Mouse (Mus musculus) erythroblast, adult 5-6 weeks (primary cell): Measurements from ENCODE around the gene 0610010F05Rik. TPM values are rescaled to one million over a fixed set of nuclear protein-coding genes. Genes with fewer than 3 reads are reported as not detected.

Experiments
- ATAC-seq: replicated peaks from 2 replicates; pipeline ENCODE4 v1.8.0; 2016; ENCODE audit warnings: moderate number of reproducible peaks, mild to moderate bottlenecking, moderate TSS enrichment, inconsistent platforms; ENCODE audit not compliant: poor library complexity, low FRiP score, severe bottlenecking
- total RNA-seq, 2 experiments: library from RNA; stranded (forward) in 1 of 2; stranded (reverse) in 1 of 2; fragments of 150-400 nt in 1 of 2; fragments of 200-764, 138-1000 nt in 1 of 2; gene quantifications; 2 replicates each; pipeline versions ENCODE4 v1.2.3 to v1.2.4; 2015 to 2017; ENCODE audit warnings: low replicate concordance in 2 of 2

0610010F05Rik gene
- 4.6 and 23.8 TPM in 2 replicates for total RNA-seq (2015; ENCODE audit: low replicate concordance)
- total RNA-seq (2017; ENCODE audit: low replicate concordance): 4.7 and 5.2 TPM in 2 replicates

DNA sequence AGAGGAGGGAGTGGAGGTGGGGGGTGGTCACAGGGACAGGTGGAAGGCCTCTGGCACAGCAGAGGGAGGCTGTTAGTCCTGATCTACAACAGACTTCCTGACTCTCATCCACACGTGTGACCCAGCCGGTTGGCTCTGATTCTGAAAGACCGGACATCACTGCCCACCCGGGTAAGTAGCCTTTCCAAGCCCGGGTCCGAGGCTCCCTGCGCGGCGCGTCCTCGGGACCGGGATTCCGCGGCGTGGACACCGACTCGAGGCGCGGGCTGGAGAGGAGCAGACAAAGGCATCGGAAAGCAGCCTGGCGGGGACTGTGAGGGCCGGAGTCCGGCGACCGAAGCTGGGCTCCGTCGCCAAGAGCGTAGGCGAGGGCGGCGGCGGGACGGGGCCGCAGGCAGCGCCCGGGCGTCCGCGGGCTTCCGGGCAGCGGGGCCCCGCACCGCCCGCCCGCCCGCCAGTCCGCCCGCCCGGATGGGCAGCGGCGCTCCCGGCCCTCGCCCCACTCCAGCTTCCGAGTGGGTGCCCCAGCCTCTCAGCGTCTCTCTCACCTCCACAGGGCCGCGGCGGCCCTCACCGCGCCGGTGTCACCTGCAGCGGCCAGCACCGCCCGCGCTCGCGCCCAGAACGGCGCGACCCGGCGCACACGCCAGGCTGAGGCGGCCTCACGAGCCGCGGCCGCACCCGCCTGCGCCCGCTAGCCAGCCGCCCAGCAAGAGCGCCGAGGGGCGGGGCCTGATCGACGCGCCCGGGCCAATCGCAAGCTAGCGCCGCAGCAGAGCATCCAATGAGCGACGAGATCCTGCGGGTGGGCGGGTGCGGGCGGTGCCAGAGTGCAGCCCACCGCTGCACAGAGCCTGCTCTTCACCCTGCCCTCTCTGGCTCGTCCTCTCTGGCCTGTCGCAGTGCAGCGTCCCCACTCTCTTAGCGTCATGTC, at the start of gene 0610010F05Rik:
Gene 0610010F05Rik (minus strand): TSS at position 695 of the 934 bp plus-strand sequence.
- ATAC-seq: peak; percentile 98

DNA sequence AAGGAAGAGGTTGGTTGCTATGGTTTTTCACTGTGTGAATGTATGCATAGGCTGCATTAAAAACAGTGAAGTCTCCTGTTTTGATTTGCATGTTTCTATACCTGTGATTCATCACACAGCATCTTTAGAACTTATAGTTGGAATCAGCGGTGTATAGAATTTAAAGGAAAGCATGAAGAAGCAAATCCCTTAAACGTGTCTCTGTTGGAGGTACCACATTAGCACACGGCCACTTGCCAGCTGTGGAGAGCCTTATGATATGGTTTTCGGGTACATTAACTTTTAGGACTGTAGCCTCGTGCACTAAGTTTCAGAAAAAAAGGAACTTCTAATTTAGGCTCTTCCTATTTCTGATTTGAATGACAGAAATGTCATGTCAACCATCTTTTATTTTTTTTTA, 49.1 kb upstream of the 0610010F05Rik start:
- no peak for ATAC-seq

DNA sequence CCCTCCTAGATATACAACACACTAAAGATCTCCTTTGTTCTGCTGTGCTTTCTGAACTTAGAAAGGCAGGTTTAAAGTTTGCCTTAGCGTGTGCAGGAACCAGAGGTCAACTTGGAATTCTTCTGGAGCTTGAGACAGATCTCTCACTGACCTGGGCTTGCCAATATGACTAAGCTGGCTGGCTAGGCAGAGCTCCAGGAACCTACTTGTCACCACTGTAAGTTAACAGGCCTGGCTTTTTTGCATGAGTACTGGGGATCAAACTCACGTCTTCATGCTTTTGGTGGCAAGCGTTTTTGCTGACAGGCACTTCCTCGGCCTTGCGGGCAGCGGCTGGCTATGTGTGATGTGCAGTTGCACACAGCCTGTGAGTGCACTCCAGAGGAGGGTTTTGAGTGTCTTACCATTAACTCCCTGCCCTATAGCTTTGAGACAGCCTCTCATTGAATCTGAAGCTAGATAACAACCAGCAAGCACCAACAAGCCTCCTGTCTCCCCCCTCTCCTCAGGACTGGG, 47.1 kb upstream of the 0610010F05Rik start:
- no peak for ATAC-seq

DNA sequence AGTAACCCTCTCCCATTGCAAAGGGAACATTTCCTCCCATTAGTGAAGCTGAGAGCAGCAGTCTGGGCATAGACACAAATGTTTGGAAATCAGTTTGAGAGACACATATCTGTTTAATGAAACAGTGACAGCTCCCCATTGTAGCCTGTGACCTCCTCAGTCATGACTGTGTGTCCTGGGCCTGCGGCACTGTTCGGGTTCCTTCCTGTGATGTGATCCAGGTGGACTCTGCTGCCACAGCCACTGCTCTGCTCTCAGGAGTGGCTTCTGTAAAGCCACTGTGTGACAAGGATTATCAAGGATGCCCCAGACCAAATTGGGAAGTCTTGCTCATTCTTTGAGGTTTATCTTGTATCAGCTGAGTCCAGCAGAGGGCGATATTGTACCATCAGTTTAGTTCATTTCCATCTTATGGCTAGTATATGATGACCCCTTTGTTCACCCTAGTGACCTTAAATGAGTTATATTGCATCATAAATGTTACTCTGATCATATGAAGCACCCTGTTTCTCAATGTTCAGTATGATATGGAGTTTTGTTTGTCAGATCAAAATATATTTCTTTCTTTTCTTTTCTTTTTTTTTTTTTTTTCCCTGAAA, 45.7 kb upstream of the 0610010F05Rik start:
- peak; percentile 82 for ATAC-seq

DNA sequence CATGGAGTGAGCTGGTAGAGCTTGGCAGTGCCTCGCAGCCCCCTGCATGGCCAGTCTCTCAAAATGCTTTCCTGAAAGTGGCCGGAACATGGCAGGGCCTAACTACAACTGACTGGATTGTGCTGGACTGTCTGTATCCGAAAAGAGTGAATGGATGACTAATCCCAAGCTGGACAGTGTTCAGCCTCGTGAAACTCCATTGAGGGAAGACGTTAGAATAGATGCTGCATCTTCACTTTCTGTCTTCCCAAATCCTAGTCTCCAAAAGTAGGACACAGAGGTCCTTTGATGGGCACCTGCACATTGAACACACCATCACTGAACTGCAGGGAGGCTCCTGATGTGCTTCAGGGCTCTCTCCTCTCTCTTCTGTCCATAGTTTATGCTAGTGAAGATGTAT, 42.7 kb upstream of the 0610010F05Rik start:
- no peak for ATAC-seq

DNA sequence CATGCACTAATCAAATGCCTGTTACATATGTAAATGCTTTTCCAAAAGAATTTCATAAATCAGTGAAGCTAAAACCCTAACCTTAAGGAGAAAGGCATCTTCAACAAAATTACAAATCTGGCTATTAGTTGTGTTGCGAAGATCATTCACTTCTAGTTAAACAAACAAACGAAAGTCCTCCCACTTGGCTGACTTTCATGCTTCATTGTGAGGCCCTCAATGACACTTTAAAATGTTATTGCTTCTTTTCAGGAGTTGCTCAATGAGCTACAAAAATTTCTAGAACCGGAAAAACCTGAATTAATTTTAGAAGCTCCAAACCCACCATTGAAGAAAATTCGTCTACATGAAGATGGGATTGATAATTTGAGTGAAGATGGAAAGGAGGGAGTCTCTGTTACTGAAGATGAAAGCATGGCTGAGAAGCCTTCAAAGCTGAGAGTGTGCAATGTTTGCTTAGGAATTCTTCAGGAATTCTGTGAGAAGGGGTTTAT, 38.9 kb upstream of the 0610010F05Rik start:
- ATAC-seq: no peak

DNA sequence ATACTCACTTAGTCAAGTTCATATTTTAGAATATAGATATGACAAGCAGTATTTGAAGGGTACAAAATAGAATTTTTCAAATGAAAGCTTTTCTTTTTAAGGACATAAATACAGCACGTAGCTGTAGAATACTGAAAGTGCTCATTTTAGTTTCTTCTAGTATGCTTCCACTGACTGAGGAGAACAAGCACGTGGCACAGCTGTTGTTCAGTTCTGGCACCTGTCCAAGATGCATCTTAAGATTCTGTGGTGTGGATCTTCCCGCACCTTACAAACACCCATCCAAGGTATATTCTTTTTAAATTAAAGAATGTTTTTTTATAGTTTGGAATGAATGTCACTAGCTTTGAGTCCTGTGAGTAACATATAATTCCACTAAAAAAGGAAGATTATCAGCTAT, 33.7 kb upstream of the 0610010F05Rik start:
- ATAC-seq: no peak

DNA sequence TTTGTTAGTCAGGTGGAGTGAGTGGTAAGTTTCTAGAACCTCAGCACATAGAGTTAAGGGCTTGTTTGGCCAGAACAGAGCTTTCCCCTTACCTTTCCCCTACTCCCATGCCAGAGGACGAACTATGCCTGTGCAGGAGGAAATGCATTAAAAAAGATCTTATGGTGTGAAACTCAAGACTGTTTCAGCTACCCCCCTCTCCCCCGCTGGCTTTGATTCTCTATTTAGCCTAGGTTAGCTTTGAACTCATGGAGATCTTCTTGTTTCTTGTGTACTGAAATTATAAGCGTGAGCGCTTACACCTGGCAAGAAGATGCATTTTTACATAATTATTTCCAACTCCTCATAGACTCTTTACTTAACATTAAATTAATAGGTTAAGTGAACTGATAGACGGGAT, 33.1 kb upstream of the 0610010F05Rik start:
- no peak; the same call in 1 of the 2 replicates for ATAC-seq

DNA sequence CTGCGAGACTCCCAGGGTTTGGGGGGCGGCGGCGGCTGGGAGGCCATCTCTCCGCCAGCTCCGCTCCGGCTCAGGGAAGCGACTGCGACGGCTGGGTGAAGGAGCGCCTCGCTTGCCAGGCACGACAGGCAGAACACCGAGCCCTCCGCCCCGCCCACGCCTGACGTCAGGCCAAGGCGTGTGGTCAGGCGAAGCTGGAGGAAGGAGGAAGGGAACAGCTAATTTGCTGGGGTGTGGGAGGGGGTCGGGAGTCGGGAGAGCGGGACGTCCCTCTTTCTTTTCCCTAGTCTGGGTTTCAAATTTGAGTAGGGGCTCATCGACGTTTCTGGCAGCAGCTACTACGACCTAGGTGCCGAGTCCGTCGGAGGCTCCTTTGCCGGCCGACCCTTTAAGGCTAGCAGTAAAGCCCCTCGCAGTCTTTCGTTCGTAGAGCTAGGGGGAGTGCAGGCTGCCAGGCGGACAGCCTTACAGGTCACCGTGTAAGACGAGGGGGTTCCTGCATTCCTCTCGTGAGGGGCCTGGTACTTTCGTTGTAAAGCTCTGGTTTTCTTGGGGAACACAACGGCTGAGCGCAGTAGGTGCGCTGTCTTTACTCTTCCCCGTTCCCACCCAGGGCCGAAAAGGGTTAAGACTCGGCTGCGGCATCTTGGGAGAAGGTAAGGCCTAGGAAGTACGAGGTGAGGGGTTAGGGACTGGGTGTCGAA, 32.5 kb upstream of the 0610010F05Rik start, which contains the start of gene Pex13:
Gene Pex13 (minus strand): TSS at position 162 of the 704 bp plus-strand sequence.
- peak; percentile 98 for ATAC-seq

DNA sequence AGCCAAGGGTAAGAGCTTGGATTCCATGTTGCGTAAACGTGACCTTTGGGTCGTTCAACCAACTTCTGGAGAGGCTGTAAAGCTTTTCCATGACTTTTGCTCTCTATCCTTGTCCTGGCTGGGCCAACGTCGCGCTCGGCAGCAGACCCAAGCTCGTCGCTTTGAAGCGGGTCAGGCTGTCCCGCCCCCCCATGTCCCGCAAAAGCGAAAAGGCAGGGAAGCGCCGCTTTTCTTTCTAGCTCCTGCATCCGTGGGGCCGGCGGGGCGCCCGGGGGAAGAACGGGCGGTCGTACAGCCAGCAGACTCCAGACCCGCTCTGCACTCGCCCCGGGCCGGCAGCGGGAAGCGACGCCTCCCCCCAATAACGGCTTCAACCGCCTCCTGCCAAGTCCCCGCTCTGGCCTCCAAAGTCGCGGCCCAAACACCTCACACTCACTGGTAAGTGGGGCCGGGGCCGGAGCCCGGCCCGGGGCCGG, 31.9 kb upstream of the 0610010F05Rik start, which contains the start of gene Pus10:
Gene Pus10 (plus strand): TSS at position 364 of the 476 bp plus-strand sequence.
- 0 out of 2 replicates have a peak, but pooled peaks have one; percentile 11 for ATAC-seq

DNA sequence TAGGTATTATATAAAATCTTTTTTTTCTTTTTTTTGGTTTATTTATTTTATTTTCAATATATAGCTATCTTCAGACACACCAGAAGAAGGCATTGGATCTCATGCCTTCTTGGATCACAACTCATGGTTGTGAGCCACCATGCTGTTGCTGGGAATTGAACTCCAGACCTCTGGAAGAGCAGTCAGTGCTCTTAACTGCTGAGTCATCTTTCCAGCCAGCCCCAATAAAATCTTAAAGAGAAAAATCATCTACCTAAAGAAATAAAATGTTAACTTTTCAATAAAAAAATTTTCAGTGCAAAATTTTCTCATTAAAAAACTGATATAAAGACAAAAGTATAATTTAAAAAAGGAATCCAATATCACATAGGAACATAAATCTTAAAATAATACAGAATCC, 30.8 kb upstream of the 0610010F05Rik start:
- ATAC-seq: no peak

DNA sequence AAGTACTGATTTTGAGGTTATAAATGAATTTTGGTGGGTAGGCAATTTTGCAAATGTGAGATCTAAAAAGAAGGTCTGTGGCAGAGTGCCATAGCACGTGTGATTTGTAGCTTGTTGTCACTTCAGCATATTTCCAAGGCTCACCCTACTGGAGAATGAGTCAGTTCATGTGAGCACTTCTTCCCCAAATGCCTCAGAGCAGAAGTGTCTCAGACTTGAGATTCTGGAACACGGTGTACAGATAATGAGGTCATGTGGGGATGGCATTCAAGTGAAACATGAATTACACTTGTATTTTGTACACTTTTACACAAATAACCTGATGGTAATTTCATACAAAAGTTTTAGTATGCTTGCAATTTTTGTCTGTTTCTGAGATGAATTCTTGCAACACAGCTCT, 24.4 kb upstream of the 0610010F05Rik start:
- ATAC-seq: no peak

DNA sequence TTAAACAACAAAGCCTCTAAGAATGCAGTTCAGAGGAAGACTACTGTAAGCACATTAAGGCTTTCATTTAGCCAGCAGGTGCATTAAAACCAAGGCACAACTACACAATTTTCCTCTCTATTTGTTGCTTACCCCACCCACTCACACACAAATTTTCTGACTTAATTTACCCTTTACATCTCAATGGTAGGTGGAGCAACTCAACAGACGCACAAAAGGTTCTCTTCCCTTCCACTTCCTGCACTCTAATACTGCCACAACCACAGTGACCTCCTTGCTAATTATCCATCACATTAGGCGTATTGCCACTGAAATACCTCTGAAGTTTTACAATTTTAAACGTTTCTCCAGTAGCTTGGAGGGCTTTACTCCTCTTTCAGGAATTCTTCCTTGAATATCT, 20.2 kb upstream of the 0610010F05Rik start:
- ATAC-seq: no peak

DNA sequence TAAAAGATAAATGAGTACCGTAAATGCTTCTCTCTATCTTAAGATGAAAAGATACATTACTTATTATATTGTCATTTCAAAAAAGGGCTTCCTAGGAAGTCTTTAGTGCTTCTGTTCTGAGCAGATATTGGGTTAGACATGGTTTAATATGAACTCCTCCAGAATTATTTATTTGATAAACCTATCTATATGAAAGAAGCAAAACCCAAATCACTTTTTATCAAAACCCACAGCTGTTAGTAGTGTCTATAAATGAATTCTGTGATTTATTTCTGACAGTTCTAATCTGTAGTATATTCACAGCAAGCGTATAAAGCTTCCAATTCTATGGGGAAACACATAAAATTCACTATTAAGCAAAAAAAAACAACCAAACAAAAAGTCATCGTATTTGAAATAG, 14.4 kb upstream of the 0610010F05Rik start:
- no peak for ATAC-seq

DNA sequence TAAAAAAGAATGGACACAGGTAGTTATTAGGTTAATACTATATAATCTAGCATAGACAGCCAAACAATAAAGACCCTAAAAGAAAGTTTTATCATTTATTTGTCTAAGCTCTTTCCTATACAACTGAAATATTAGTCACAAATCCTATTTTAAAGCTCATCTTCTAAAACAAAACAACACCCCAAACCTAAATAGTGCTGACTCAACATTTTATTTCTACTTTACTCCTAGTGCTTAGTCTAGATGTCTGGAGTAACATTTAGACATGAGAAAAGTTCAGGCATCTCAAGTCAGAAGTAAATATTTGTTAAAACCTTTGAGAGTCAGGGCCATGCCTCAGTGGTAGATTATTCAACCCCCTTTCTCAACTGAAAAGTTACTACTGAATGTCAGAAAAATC, 14.0 kb upstream of the 0610010F05Rik start:
- no peak for ATAC-seq

DNA sequence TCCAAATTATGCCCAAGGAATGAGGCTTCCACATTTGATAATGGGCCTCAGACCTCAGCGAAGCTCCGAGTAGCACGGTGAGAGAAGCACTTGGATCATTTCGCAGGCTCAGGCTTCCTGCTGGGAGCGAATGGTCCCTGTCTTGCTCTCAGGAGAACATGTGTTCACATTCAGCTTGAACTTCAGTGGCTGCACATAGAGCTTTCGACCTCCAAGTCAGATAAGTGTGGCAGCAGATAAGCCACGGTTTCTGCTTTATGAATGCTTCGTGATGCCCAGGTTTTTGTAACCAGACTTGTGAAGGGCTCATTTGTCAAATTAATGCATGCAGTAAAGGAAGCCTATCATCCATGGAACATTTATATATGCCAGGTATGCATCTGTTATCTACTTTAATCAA, 1.1 kb upstream of the 0610010F05Rik start:
- no peak for ATAC-seq

DNA sequence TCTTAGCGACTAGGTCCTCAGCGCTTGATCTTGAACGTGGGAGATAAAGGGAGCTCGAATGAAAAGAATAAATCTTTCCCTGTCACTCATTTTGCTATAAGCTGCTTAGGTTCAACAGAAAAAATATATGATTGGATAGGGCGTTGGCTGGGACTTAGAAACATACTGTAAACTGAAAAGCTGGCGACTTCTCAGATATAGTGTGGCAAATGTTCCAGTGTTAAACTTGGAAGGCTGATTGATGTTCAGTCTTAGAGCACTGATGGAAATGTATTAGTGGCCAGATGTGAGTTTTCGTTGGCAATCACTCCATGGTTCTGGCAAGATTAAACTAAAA, 408 bp upstream of the 0610010F05Rik start:
- ATAC-seq: peak; percentile 52; the same call in 1 of the 2 replicates

DNA sequence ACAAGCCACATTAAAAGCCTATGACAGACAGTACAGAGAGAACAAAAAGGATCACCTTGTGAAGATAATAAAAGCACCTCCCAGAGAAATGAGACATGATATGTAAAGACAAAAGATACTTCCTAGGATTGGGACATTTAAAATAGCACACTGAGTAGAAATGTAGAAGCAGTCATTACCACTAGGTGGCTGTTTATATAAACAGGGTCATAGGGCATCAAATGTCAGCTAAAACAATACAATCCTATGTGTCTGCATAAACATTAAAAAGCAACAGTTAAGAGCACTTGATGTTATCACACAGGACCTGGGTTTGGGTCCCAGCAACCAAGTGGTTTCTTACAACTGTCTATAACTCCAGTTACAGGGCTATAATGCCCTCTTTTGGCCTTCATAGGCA, 2.8 kb downstream of the 0610010F05Rik start:
- no peak for ATAC-seq

DNA sequence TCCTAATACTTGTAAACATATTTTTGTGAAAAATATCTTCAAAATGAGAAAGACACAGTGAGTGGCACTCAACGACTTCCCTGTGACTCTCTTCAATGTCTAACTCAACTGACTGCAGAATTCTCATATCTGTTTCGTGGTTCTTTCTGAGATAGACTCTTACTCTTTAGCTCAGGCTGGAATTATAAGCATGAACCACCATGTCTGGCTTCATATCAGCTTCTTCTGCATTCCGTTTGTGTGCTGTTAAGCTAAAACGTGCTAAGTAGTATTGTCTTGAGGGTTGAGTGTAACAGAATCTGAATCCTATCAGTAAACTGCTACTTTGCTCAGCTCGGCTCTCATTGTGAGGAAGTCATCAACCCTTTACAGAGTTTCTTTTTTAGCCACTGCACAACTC, 14.4 kb downstream of the 0610010F05Rik start:
- ATAC-seq: no peak

DNA sequence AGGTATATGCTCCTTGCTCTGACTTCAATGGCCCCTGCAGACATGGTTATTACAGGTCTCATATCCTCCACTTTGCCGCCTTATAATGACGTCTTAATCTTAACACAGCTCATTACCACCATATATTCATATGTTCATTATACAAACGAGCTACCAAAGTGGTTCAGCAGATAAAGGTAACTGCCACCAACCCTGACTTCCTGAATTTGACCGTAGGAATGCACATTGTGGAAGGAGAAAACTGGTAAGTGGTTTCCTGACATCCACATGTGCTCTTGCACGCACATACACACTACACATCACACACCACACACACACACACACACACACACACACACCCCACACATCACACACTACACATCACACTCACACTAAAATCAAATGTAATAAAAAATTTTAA, 18.9 kb downstream of the 0610010F05Rik start:
- ATAC-seq: no peak
